Mouse (Mus musculus) small intestine, adult 2 months (tissue): ENCODE data around the gene Ptpre. TPM values are rescaled to one million over a fixed set of nuclear protein-coding genes. Genes with fewer than 3 reads are reported as not detected.
"Not testable (repeated sequence)": the region's sequence is repeated elsewhere in the genome, so short reads cannot be mapped to it uniquely, and the experiment has no call there.

ENCODE experiments used
- H3K27ac ChIP-seq: fragments of 200-500 bp; 2 replicates; pipeline ENCODE4 v1.5.1; 2012; ENCODE audit warnings: low read depth, low read length, control low read depth, inconsistent platforms; ENCODE audit not compliant: insufficient read depth
- H3K27me3 ChIP-seq: fragments of 200-500 bp; 2 replicates; pipeline ENCODE4 v1.6.1; 2012; ENCODE audit warnings: mild to moderate bottlenecking, moderate library complexity, low read length, inconsistent platforms; ENCODE audit not compliant: control insufficient read depth, insufficient read depth
- H3K36me3 ChIP-seq: fragments of 200-500 bp; 2 replicates; pipeline ENCODE4 v1.6.1; 2012; ENCODE audit warnings: mild to moderate bottlenecking, low read length, control low read depth, inconsistent platforms; ENCODE audit not compliant: control insufficient read depth, insufficient read depth
- H3K4me1 ChIP-seq: fragments of 200-500 bp; 2 replicates; pipeline ENCODE4 v1.6.1; 2012; ENCODE audit warnings: low read length, inconsistent platforms, mixed read lengths; ENCODE audit not compliant: control insufficient read depth, insufficient read depth, insufficient read length
- H3K4me3 ChIP-seq: fragments of 200-500 bp; 2 replicates; pipeline ENCODE4 v1.5.1; 2012; ENCODE audit warnings: low read depth, mild to moderate bottlenecking, control low read depth, inconsistent platforms, low read length, moderate library complexity
- CTCF ChIP-seq: fragments of 200-500 bp; IDR thresholded peaks from 2 replicates; pipeline ENCODE4 v1.5.1; 2012; ENCODE audit warnings: low read depth, mild to moderate bottlenecking, control low read depth, inconsistent platforms, low read length, moderate library complexity, mixed read lengths; ENCODE audit not compliant: insufficient replicate concordance, insufficient read length; ENCODE audit errors: extremely low read depth
- POLR2A ChIP-seq: fragments of 200-500 bp; IDR thresholded peaks from 2 replicates; pipeline ENCODE4 v1.6.1; 2012; ENCODE audit warnings: low read depth, mild to moderate bottlenecking, control low read depth, inconsistent platforms, low read length, moderate library complexity
- WGBS: fragments of 180-500 bp; shearing (Covaris S2); methylation state at CpG from one replicate; pipeline ENCODE4 v1.1.7; 2018; 5-methylcytosine and 5-hydroxymethylcytosine counted together
- polyA plus RNA-seq: library from polyadenylated mRNA; depleted of rRNA; stranded (reverse); fragments of >200 nt; gene quantifications from 2 replicates; pipeline ENCODE4 v1.2.3, GENCODE M21; 2012

Ptpre gene
- polyA plus RNA-seq, 1 experiment: 17.0 TPM

- no peak overlapping the region for H3K4me3 ChIP-seq
- H3K4me1 ChIP-seq: no peaks in the 10 kb centered on the region
- no peak overlapping the region for H3K27ac ChIP-seq
- H3K27me3 ChIP-seq: no peaks in the 10 kb centered on the region
- H3K36me3 ChIP-seq: peaks cover 33% of the 10 kb centered on the region
- 79% methylated on average over 7 of the region's 7 CpGs for WGBS
- TF ChIP-seq CTCF (no peak), POLR2A (no peak)
Observed at GRCm38 (mm10) chr7:135684938-135685337, 147.7 kb downstream of the Ptpre start.

GRCm38 (mm10) chr7:135689396-135689795, 152.1 kb downstream of the Ptpre start:
- no peak overlapping the region for H3K27ac ChIP-seq
- H3K4me3 ChIP-seq: no peak overlapping the region
- peaks cover 46% of the 10 kb centered on the region for H3K36me3 ChIP-seq
- no peak for TF ChIP-seq POLR2A
- no peak for TF ChIP-seq CTCF
- H3K4me1 ChIP-seq: no peaks in the 10 kb centered on the region
- 94% methylated on average over 7 of the region's 7 CpGs for WGBS
- H3K27me3 ChIP-seq: no peaks in the 10 kb centered on the region

GRCm38 (mm10) chr7:135691941-135692340, 154.7 kb downstream of the Ptpre start:
- no peak overlapping the region for H3K27ac ChIP-seq
- no peaks in the 10 kb centered on the region for H3K27me3 ChIP-seq
- TF ChIP-seq POLR2A: no peak
- TF ChIP-seq CTCF: no peak
- H3K4me1 ChIP-seq: no peaks in the 10 kb centered on the region
- 72% methylated on average over 5 of the region's 5 CpGs for WGBS
- no peak overlapping the region for H3K4me3 ChIP-seq
- peaks cover 41% of the 10 kb centered on the region for H3K36me3 ChIP-seq

GRCm38 (mm10) chr7:135694130-135694529, 156.8 kb downstream of the Ptpre start:
- H3K36me3 ChIP-seq: peaks cover 40% of the 10 kb centered on the region
- WGBS: 85% methylated on average over 4 of the region's 4 CpGs
- no peak overlapping the region for H3K4me3 ChIP-seq
- H3K27me3 ChIP-seq: no peaks in the 10 kb centered on the region
- no peak overlapping the region for H3K27ac ChIP-seq
- H3K4me1 ChIP-seq: no peaks in the 10 kb centered on the region
- TF ChIP-seq POLR2A (no peak), CTCF (no peak)

GRCm38 (mm10) chr7:135694796-135695195, 157.5 kb downstream of the Ptpre start:
- TF ChIP-seq POLR2A: no peak
- TF ChIP-seq CTCF: no peak
- 94% methylated on average over 5 of the region's 5 CpGs for WGBS
- Histone ChIP-seq H3K4me3 (no peak overlapping the region), H3K36me3 (peaks cover 35% of the 10 kb centered on the region), H3K4me1 (no peaks in the 10 kb centered on the region), H3K27me3 (no peaks in the 10 kb centered on the region), H3K27ac (no peak overlapping the region)

GRCm38 (mm10) chr7:135696127-135696526, 158.8 kb downstream of the Ptpre start:
- 73% methylated on average over 4 of the region's 4 CpGs for WGBS
- H3K4me1 ChIP-seq: no peaks in the 10 kb centered on the region
- no peaks in the 10 kb centered on the region for H3K27me3 ChIP-seq
- H3K27ac ChIP-seq: no peak overlapping the region
- TF ChIP-seq POLR2A (no peak), CTCF (no peak)
- peaks cover 40% of the 10 kb centered on the region for H3K36me3 ChIP-seq
- H3K4me3 ChIP-seq: no peak overlapping the region

GRCm38 (mm10) chr7:135697021-135697740, 159.9 kb downstream of the Ptpre start:
- WGBS: 84% methylated on average over 5 of the region's 5 CpGs
- H3K27me3 ChIP-seq, H3K4me1 ChIP-seq, H3K4me3 ChIP-seq, H3K27ac ChIP-seq: not testable (repeated sequence)
- peaks cover 41% of the 10 kb centered on the region for H3K36me3 ChIP-seq

GRCm38 (mm10) chr7:135698362-135698761, 161.1 kb downstream of the Ptpre start:
- TF ChIP-seq POLR2A: no peak
- TF ChIP-seq CTCF: no peak
- no peaks in the 10 kb centered on the region for H3K27me3 ChIP-seq
- H3K27ac ChIP-seq: no peak overlapping the region
- no peak overlapping the region for H3K4me3 ChIP-seq
- H3K4me1 ChIP-seq: no peaks in the 10 kb centered on the region
- WGBS: 95% methylated on average over 2 of the region's 2 CpGs
- peaks cover 38% of the 10 kb centered on the region for H3K36me3 ChIP-seq

GRCm38 (mm10) chr7:135699351-135699750, 162.1 kb downstream of the Ptpre start:
- WGBS: 55% methylated on average over 6 of the region's 6 CpGs
- H3K36me3 ChIP-seq: peaks cover 37% of the 10 kb centered on the region

More at GRCm38 (mm10) chr7:135699351-135699750, 162.1 kb downstream of the Ptpre start:
- H3K27me3 ChIP-seq, H3K4me3 ChIP-seq, H3K4me1 ChIP-seq, H3K27ac ChIP-seq: not testable (repeated sequence)
